Mouse (Mus musculus) limb, embryonic 10.5 days (tissue): ENCODE measurements at regions not wholly inside any gene's neighbourhood (a gene's known extent, or its start where the extent isn't known, plus 50 kb on each side); places are given as distances from the start of the nearest gene placed in this dataset.

Experiments used
- DNase-seq: peaks from one replicate; pipeline ENCODE4 v3.0.0-alpha.2; 2017; ENCODE audit warnings: low spot score
- H3K27ac ChIP-seq: fragments of 300-500 bp; sonication (generic); 2 replicates; pipeline ENCODE4 v1.5.1; 2016; ENCODE audit warnings: mild to moderate bottlenecking
- H3K27me3 ChIP-seq: fragments of 300-500 bp; sonication (generic); 2 replicates; pipeline ENCODE4 v1.6.1; 2016; ENCODE audit warnings: low read depth, mild to moderate bottlenecking; ENCODE audit not compliant: poor library complexity, severe bottlenecking
- H3K36me3 ChIP-seq: fragments of 300-500 bp; sonication (generic); 2 replicates; pipeline ENCODE4 v1.6.1; 2016; ENCODE audit warnings: mild to moderate bottlenecking, moderate library complexity
- H3K4me1 ChIP-seq: fragments of 300-500 bp; sonication (generic); 2 replicates; pipeline ENCODE4 v1.6.1; 2016
- H3K4me3 ChIP-seq: fragments of 300-500 bp; sonication (generic); 2 replicates; pipeline ENCODE4 v1.5.1; 2016; ENCODE audit warnings: mild to moderate bottlenecking, moderate library complexity
- H3K9me3 ChIP-seq: fragments of 300-500 bp; sonication (generic); replicated peaks from 2 replicates; pipeline ENCODE4 v1.6.1; 2016; ENCODE audit warnings: mild to moderate bottlenecking
- WGBS: fragments of 180-500 bp; shearing (Covaris S2); methylation state at CpG from one replicate; pipeline ENCODE4 v1.1.7; 2016; 5-methylcytosine and 5-hydroxymethylcytosine counted together

DNA sequence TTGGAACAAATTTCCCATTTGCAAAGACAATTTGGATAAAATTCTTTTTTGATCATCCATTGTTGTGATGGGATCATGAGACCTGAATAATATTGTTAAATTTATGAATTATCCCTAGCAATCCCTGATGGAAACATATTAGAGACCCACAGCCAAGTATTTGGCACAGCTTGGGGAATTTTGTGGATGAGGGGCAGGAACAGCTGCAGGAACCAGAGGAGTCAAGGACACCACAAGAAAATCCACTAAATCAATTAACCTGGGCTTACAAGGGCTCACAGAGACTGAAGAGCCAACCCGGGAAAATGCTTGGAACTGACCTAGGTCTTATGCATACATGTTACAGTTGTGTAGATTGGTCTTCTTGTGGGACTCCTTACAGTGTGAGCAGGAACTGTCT lies 311.6 kb upstream of the Robo2 start:
- no peak for DNase-seq
- no peaks in the 10 kb centered on the region for H3K36me3 ChIP-seq
- WGBS = 29% methylated on average over 1 of the region's 1 CpGs

DNA sequence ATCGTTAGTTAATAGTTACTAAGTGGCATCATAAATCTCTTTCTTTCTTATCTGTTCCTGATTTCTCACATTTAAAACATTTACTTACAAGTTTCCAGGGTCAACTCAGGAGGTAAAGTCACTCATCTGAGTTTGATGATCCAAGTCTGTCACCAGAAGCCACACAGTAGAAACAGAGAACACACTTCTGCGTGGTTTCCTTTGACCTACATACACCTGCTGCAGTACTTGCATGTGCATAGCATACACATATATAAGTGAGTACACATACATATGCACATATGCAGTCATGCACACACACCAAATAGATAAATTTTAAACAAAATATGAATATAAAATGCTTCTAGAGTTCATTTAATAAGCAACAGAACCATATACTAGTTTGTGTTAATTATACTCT lies 306.5 kb upstream of the Robo2 start:
- 73% methylated on average over 2 of the region's 2 CpGs for WGBS
- no peak for DNase-seq

More for the DNA sequence above, 311.6 kb upstream of the Robo2 start:
- Histone ChIP-seq H3K27me3 (no peaks in the 10 kb centered on the region), H3K27ac (no peak overlapping the region), H3K4me1 (peaks cover 11% of the 10 kb centered on the region), H3K9me3 (no peaks in the 10 kb centered on the region), H3K4me3 (no peak overlapping the region)

DNA sequence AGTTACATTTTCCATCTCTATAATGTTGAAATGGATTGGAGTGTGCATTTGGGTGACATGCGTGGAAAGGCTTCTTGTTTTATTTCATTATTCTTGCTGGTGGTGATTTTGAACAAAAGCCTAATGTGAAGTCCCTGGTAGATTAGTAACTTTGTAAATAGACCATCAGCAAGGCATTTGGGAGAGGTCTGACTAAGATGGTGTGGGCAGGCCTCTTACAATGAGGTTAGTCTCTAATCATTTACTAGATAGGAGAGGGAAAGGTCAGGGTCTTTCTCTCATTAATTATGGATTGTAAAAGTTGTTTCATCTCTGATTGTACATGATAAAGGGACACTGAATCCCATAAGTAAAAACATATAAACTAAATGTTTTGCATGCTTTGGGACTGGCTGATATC lies 306.0 kb upstream of the Robo2 start:
- Histone ChIP-seq H3K36me3 (no peaks in the 10 kb centered on the region), H3K4me1 (peaks cover 5% of the 10 kb centered on the region; the same call in 1 of the 2 replicates), H3K9me3 (no peaks in the 10 kb centered on the region), H3K27me3 (no peaks in the 10 kb centered on the region), H3K4me3 (no peak overlapping the region), H3K27ac (no peak overlapping the region)
- WGBS = 91% methylated on average over 1 of the region's 1 CpGs
- no peak for DNase-seq

More for the DNA sequence above, 306.5 kb upstream of the Robo2 start:
- Histone ChIP-seq H3K27me3 (no peaks in the 10 kb centered on the region), H3K9me3 (no peaks in the 10 kb centered on the region), H3K36me3 (no peaks in the 10 kb centered on the region), H3K4me3 (no peak overlapping the region), H3K27ac (no peak overlapping the region), H3K4me1 (peaks cover 3% of the 10 kb centered on the region)

DNA sequence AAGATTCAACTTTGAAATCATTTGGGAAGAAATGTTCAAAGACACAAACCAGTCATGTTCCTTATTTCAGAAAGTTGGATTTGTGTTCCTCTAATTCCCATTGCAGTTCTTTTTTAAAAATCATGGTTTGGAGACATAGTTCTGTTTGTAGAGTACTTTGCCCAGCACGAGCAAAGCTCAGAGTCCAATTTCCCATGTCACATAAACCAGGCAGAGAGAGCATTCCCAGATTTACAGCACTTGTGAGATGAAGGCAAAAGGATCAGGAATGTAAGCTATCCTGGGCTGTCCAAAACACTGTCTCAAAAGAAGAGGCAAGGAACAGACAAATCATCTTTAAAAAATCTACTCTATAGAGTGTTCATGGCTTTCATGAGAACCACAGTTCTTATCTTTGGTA lies 303.3 kb upstream of the Robo2 start:
- no peaks in the 10 kb centered on the region for H3K27me3 ChIP-seq
- H3K27ac ChIP-seq = no peak overlapping the region
- WGBS = 34% methylated on average over 1 of the region's 1 CpGs
- H3K4me3 ChIP-seq = no peak overlapping the region
- H3K9me3 ChIP-seq = no peaks in the 10 kb centered on the region
- no peak for DNase-seq
- no peaks in the 10 kb centered on the region for H3K36me3 ChIP-seq
- H3K4me1 ChIP-seq = 0 out of 2 replicates have a peak, but pooled peaks cover 5% of the 10 kb centered on the region

DNA sequence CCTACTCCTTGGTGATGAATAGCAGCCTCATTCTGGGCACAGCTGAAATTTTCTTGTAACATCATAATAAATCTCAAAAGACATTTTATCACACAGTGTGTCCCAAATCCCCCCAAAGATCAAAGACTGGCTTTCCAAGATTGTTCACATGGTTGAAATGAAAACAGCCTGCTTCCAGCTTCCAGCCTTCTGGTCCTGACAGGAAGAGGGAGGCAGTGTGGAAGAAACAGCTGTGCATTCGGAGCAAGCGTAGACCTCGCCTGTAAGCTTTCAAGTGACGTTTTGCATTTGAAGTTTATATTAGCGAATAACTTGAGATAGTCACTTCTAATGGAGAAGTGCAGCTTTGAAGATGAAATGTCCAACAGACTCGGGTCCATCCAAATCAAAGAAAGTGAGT lies 300.9 kb upstream of the Robo2 start:
- no peak for DNase-seq
- 53% methylated on average over 6 of the region's 6 CpGs for WGBS
- Histone ChIP-seq H3K36me3 (no peaks in the 10 kb centered on the region), H3K9me3 (no peaks in the 10 kb centered on the region), H3K4me3 (no peak overlapping the region), H3K4me1 (0 out of 2 replicates have a peak, but pooled peaks cover 5% of the 10 kb centered on the region), H3K27ac (no peak overlapping the region), H3K27me3 (no peaks in the 10 kb centered on the region)

DNA sequence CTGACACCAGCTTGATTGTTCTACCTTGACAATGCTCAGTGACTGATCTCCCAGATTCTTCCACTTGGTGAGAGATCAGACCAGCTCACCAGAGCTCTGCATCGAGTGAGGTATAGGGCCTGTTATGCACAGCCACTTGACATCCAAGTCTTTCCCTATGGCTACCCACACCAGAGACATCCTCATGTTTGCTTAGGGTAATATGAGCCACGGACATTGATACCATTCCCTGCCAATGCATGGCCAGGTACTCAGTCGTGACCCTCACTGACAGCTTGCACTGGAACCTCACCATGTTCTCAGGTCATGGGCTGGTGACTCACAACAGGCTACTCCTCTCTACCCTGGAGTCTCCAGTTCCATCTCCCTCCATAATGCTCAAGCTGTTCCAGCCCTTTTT lies 290.4 kb upstream of the Robo2 start:
- DNase-seq = no peak
- H3K27ac ChIP-seq = no peak overlapping the region
- no peaks in the 10 kb centered on the region for H3K4me1 ChIP-seq
- H3K9me3 ChIP-seq = no peaks in the 10 kb centered on the region
- H3K4me3 ChIP-seq = no peak overlapping the region
- WGBS = 85% methylated on average over 3 of the region's 3 CpGs
- H3K36me3 ChIP-seq = no peaks in the 10 kb centered on the region
- no peaks in the 10 kb centered on the region for H3K27me3 ChIP-seq

DNA sequence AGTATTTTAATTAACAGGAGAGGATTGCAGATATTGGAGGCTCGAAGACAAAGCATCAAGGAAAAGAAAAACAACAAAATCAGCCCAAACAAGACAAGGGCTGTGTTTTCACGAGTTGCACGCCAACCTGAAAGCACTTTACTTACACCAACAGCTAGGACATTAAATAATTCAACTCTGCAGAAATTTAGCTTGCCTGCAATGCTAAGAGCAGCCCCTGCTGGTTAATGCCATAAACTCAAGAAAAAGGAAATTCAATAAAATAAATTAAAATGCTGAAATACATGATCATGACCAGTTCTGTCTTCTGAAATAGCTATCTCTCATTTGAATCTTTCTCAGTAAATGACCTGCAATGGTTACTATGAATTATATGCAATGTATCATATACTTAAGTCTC lies 271.7 kb upstream of the Robo2 start:
- Histone ChIP-seq H3K9me3 (no peaks in the 10 kb centered on the region), H3K4me3 (no peak overlapping the region), H3K27ac (no peak overlapping the region), H3K4me1 (no peaks in the 10 kb centered on the region), H3K27me3 (no peaks in the 10 kb centered on the region), H3K36me3 (no peaks in the 10 kb centered on the region)
- WGBS = 71% methylated on average over 3 of the region's 3 CpGs
- DNase-seq = no peak

DNA sequence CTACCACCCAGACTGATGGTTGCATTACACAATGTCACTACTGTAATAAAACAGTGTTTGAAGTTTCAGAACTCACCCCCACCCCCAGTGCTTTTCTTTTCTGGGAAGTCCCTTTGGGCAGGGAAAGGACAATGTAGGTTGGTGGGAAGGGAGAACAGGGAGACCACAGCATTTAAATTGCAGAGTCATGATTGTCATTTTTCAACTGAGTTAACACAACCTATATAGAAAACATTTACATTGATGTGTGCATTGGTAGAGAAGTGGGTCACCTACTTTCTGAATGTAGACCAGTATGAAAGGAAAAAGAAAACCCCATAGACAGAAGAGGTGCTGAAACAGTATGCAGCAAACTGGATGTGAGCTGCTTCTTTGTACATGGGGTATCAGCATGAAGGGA lies 264.0 kb upstream of the Robo2 start:
- Histone ChIP-seq H3K4me1 (no peaks in the 10 kb centered on the region), H3K27me3 (no peaks in the 10 kb centered on the region), H3K27ac (no peak overlapping the region), H3K9me3 (no peaks in the 10 kb centered on the region), H3K36me3 (no peaks in the 10 kb centered on the region), H3K4me3 (no peak overlapping the region)
- DNase-seq = no peak

DNA sequence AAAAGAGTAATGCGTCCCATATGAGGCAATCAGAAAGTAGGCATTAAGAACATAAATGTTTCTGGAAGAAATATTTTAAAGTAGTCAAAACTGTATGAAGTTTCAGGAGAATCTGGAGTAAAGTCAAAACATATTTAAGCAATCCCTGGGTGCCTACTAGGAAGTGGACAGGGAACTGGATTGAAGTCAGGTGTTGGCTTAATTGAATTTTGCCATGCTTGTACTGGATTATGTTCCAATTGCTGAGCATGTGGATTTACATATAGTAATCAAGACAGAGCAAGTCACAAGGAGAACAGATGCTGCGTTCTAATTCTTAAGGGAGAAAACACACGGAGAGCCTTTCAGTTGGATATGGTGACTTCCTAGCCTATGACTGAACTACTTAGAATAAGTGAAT lies 259.8 kb upstream of the Robo2 start:
- H3K36me3 ChIP-seq = no peaks in the 10 kb centered on the region
- no peaks in the 10 kb centered on the region for H3K27me3 ChIP-seq
- H3K4me1 ChIP-seq = no peaks in the 10 kb centered on the region
- no peak overlapping the region for H3K4me3 ChIP-seq
- no peak for DNase-seq
- 83% methylated on average over 3 of the region's 3 CpGs for WGBS
- H3K9me3 ChIP-seq = no peaks in the 10 kb centered on the region
- no peak overlapping the region for H3K27ac ChIP-seq

DNA sequence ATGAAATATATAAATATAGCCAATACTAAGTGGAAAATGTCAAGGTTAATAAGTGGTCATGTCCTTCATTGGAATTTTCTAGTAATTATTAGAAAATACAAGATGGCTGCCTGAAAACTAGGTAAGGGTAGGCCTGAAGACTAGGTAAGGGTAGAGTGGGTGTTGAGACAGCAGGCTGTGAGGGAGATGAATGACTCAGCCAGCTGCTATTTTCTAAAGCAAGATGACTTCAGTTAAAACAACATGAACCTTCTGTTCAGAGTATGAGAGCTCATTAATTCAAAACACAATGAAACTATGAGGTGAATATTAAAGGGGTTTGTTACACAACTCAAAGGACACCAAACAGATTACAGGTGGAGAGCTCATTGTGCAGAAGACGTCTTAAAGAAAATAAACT lies 252.7 kb upstream of the Robo2 start:
- H3K4me1 ChIP-seq = no peaks in the 10 kb centered on the region
- H3K4me3 ChIP-seq = no peak overlapping the region
- no peaks in the 10 kb centered on the region for H3K27me3 ChIP-seq
- no peak for DNase-seq
- 77% methylated on average over 1 of the region's 1 CpGs for WGBS
- H3K27ac ChIP-seq = no peak overlapping the region
- H3K9me3 ChIP-seq = no peaks in the 10 kb centered on the region
- H3K36me3 ChIP-seq = no peaks in the 10 kb centered on the region

DNA sequence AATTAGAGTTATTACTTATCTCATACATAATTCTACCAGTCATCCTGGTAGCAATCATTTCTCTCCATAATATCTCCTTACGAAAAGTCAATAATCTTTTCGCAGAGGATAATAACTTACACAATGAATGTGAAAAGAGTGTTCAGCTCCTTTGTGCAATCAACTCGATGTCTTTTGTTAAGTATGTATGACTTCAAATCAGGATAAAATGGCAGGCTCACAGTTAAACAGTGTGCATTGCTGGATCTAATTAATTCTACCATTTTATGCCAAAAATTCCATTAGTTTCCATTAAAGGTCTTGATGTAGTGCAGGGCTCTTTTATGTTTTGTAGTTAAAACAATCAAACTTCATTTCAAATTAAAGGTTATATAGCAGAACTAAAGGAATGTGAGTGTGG lies 239.6 kb upstream of the Robo2 start:
- DNase-seq = no peak
- Histone ChIP-seq H3K27ac (no peak overlapping the region), H3K4me3 (no peak overlapping the region), H3K4me1 (no peaks in the 10 kb centered on the region), H3K36me3 (no peaks in the 10 kb centered on the region), H3K9me3 (no peaks in the 10 kb centered on the region), H3K27me3 (no peaks in the 10 kb centered on the region)
- 88% methylated on average over 3 of the region's 3 CpGs for WGBS

DNA sequence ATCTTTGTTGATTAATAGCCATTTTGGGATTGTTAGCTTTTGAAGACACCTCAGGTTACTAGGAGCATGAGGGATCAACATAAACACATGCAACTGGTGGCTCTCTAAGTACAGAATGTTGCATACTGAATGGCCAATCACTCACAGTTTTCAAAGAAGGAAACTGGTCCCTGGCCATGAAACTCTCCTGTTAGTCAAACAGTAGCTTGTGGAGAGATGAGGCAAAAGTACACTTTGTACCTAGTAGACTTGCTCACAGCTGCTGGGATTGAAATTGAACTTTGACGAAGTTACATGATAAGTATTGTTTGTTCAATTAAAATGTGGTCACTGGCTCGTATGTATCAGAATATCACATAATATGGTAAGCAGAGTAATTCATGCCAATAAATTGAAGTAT lies 237.6 kb upstream of the Robo2 start:
- H3K36me3 ChIP-seq = no peaks in the 10 kb centered on the region
- no peak overlapping the region for H3K4me3 ChIP-seq
- 87% methylated on average over 2 of the region's 2 CpGs for WGBS
- no peaks in the 10 kb centered on the region for H3K27me3 ChIP-seq
- DNase-seq = no peak
- no peaks in the 10 kb centered on the region for H3K9me3 ChIP-seq
- H3K27ac ChIP-seq = no peak overlapping the region
- H3K4me1 ChIP-seq = peaks cover 8% of the 10 kb centered on the region

DNA sequence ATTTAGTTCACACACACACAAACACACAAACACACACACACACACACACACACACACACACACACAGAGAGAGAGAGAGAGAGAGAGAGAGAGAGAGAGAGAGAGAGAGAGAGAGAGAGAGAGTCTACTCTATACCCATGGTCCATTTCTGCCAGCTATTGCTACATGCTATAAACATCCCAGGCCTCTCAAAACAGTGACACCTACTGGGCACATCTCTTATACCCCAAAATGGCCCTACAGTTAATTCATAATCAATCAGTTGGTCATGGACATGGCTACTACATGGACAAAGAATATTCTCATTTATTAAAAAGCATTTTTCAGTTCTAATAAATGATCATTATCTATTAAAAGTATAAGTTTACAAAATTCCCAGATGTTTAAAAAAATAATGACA lies 236.8 kb upstream of the Robo2 start:
- Histone ChIP-seq H3K27me3 (no peaks in the 10 kb centered on the region), H3K4me3 (no peak overlapping the region), H3K36me3 (no peaks in the 10 kb centered on the region), H3K9me3 (no peaks in the 10 kb centered on the region), H3K27ac (no peak overlapping the region), H3K4me1 (peaks cover 8% of the 10 kb centered on the region)
- DNase-seq = no peak

DNA sequence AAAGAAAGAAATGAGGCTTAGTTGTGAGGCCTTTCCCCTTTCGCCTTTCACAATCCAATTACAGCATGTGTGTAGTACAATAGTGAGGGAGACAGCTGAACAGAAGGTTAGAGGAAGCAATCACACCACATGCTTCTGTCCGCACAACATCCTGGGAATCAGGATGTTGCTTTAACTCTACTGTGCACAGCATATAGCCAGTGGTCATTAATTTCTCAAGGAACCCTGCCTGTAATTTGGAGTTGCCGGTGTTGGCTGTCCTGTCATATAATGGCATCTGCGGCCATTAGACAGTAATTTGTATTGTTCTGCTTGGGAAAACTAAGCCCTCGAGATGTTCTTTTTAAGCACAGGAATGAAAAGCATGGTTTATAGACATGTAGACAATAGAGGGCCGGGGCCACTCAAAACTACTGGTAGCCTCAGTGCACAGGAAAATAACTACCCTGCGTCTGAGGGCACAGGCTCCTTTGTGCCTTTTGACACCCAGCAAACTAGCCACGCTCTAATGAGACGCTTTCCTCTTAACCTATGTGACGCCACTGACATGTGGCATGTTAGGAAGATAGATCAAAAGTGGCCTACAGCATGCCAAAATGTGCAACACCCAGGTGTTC lies 233.2 kb upstream of the Robo2 start:
- DNase-seq = no peak
- peaks cover 8% of the 10 kb centered on the region for H3K4me1 ChIP-seq
- WGBS = 71% methylated on average over 10 of the region's 10 CpGs
- peak overlapping the region; percentile 50; the same call in 1 of the 2 replicates for H3K27ac ChIP-seq
- no peak overlapping the region for H3K4me3 ChIP-seq
- H3K27me3 ChIP-seq = no peaks in the 10 kb centered on the region
- H3K9me3 ChIP-seq = no peaks in the 10 kb centered on the region
- H3K36me3 ChIP-seq = no peaks in the 10 kb centered on the region
